8 mouse cellular contexts compared by ENCODE assay signal in genomic region chr13:74770480-74770879, GRCm38 (mm10). TPM values are rescaled to one million over a fixed set of nuclear protein-coding genes. Genes with fewer than 3 reads are reported as not detected.
A peak's percentile ranks its signal among the peaks of the same experiment; 100 is the strongest.
DNase-seq lines count a peak whose midpoint lies in the region; ATAC-seq and TF ChIP-seq lines count a peak whose summit lies in the region.

No protein-coding gene starts in this region.

- 0% methylated on average over 21 of the region's 21 CpGs for WGBS in forebrain, embryonic 16.5 days
- under 1% methylated on average over 21 of the region's 21 CpGs for WGBS in lung, embryonic 14.5 days
- WGBS in olfactory bulb, adult 2 months = 0% methylated on average over 21 of the region's 21 CpGs
- under 1% methylated on average over 21 of the region's 21 CpGs for WGBS in thymus, adult 2 months

- peak; percentile 78 for DNase-seq in G1E (ENCODE audit: low spot score)
- peak; percentile 73 to 81 for DNase-seq in cerebellum, adult 18-20 months
- DNase-seq in heart, postnatal 36 days = peak; percentile 88
- DNase-seq in layer of hippocampus, adult 2 months (ENCODE audit: low spot score in 2 of 2) = peak; percentile 13 to 49
- DNase-seq in lung, embryonic 14.5 days = peak; percentile 97
- DNase-seq in thymus, adult 2 months = peak; percentile 91

- peak overlapping the region; percentile 45 for H3K9ac ChIP-seq in forebrain, embryonic 16.5 days (replicated peaks; ENCODE audit: low read depth, low read length)
- peak overlapping the region; percentile 62 for H3K9ac ChIP-seq in lung, embryonic 14.5 days

- no peaks in the 10 kb centered on the region for H3K9me3 ChIP-seq in G1E (replicated peaks)
- H3K9me3 ChIP-seq in forebrain, embryonic 16.5 days (ENCODE audit: control insufficient read depth, low read length) = no peaks in the 10 kb centered on the region
- H3K9me3 ChIP-seq in lung, embryonic 14.5 days (ENCODE audit: low read depth, low read length) = no peaks in the 10 kb centered on the region

- H3K27me3 ChIP-seq in G1E (ENCODE audit: insufficient read depth, low read length) = no peaks in the 10 kb centered on the region
- no peaks in the 10 kb centered on the region for H3K27me3 ChIP-seq in forebrain, embryonic 16.5 days (replicated peaks; ENCODE audit: control insufficient read depth, insufficient read depth, low read length)
- no peaks in the 10 kb centered on the region for H3K27me3 ChIP-seq in lung, embryonic 14.5 days (ENCODE audit: insufficient read depth, low read length)
- H3K27me3 ChIP-seq in thymus, adult 2 months (ENCODE audit: control insufficient read depth, insufficient read depth, low read length) = no peaks in the 10 kb centered on the region

- peaks cover 3% of the 10 kb centered on the region for H3K36me3 ChIP-seq in G1E (replicated peaks)
- no peaks in the 10 kb centered on the region for H3K36me3 ChIP-seq in forebrain, embryonic 16.5 days (ENCODE audit: control insufficient read depth, insufficient read depth)
- no peaks in the 10 kb centered on the region for H3K36me3 ChIP-seq in lung, embryonic 14.5 days (ENCODE audit: insufficient read depth)
- no peaks in the 10 kb centered on the region for H3K36me3 ChIP-seq in thymus, adult 2 months (ENCODE audit: control insufficient read depth, insufficient read depth, low read length)

- peaks cover 5% of the 10 kb centered on the region for H3K4me1 ChIP-seq in G1E (ENCODE audit: insufficient read depth, low read depth, low read length)
- H3K4me1 ChIP-seq in forebrain, embryonic 16.5 days (replicated peaks; ENCODE audit: control insufficient read depth, insufficient read depth, low read length) = peaks cover 3% of the 10 kb centered on the region; the same call in 1 of the 2 replicates
- no peaks in the 10 kb centered on the region for H3K4me1 ChIP-seq in lung, embryonic 14.5 days (ENCODE audit: insufficient read depth)
- no peaks in the 10 kb centered on the region for H3K4me1 ChIP-seq in olfactory bulb, adult 2 months (ENCODE audit: control insufficient read depth, insufficient read depth, low read length)
- H3K4me1 ChIP-seq in thymus, adult 2 months (replicated peaks; ENCODE audit: control insufficient read depth, insufficient read depth, low read length) = no peaks in the 10 kb centered on the region

- TF ChIP-seq CTCF in G1E (IDR thresholded peaks at IDR 0.05; ENCODE audit: low read depth, low read length) = no peak
- peak; percentile 69 for TF ChIP-seq CTCF in layer of hippocampus, adult 2 months (conservative IDR thresholded peaks at IDR 0.05)
- peak; percentile 61 for TF ChIP-seq CTCF in lung, embryonic 14.5 days (IDR thresholded peaks at IDR 0.05; ENCODE audit: low read depth)
- no peak for TF ChIP-seq CTCF in olfactory bulb, adult 2 months (IDR thresholded peaks at IDR 0.05; ENCODE audit: insufficient read depth, low read depth, low read length)
- TF ChIP-seq CTCF in thymus, adult 2 months (IDR thresholded peaks at IDR 0.05; ENCODE audit: borderline replicate concordance, control insufficient read depth, extremely low read depth, insufficient read depth, low read length, poor library complexity) = 0 out of 2 replicates have a peak, but pooled peaks have one; percentile 42

- no peak overlapping the region for H3K27ac ChIP-seq in forebrain, embryonic 16.5 days (ENCODE audit: low read length)
- H3K27ac ChIP-seq in layer of hippocampus, adult 2 months = peak overlapping the region; percentile 36
- H3K27ac ChIP-seq in lung, embryonic 14.5 days (ENCODE audit: low read depth) = peak overlapping the region; percentile 93
- no peak overlapping the region for H3K27ac ChIP-seq in olfactory bulb, adult 2 months (ENCODE audit: insufficient read depth, low read depth, low read length)
- H3K27ac ChIP-seq in thymus, adult 2 months (ENCODE audit: control insufficient read depth, insufficient read depth, low read length) = peak overlapping the region; percentile 79

- intact Hi-C loops in heart, postnatal 36 days (cut with DNase I) = loop anchor here (2.0 kb wide), 1 partner anchor 38 kb away; the partner anchor contains the start of gene Cast

- peak overlapping the region; percentile 70 for H3K4me3 ChIP-seq in G1E (ENCODE audit: low read depth, low read length)
- H3K4me3 ChIP-seq in forebrain, embryonic 16.5 days (replicated peaks; ENCODE audit: low read length) = peak overlapping the region; percentile 45
- H3K4me3 ChIP-seq in layer of hippocampus, adult 2 months = peak overlapping the region; percentile 60
- H3K4me3 ChIP-seq in lung, embryonic 14.5 days (ENCODE audit: low read depth, low read length) = peak overlapping the region; percentile 52
- peak overlapping the region; percentile 44 for H3K4me3 ChIP-seq in olfactory bulb, adult 2 months (ENCODE audit: insufficient read depth, low read depth, low read length)
- peak overlapping the region; percentile 55 for H3K4me3 ChIP-seq in thymus, adult 2 months (ENCODE audit: control insufficient read depth, insufficient read depth, low read length)

- peak overlapping the region; percentile 81 for H3K4me2 ChIP-seq in forebrain, embryonic 16.5 days (ENCODE audit: low read length)
- peak overlapping the region; percentile 77 for H3K4me2 ChIP-seq in lung, embryonic 14.5 days

- ATAC-seq in G1E (ENCODE audit: extremely low read depth, insufficient number of reproducible peaks, low FRiP score, poor library complexity, severe bottlenecking) = peak; percentile 99
- peak; percentile 98 for ATAC-seq in forebrain, embryonic 16.5 days
- peak; percentile 100 for ATAC-seq in lung, embryonic 14.5 days (ENCODE audit: insufficient read depth)

- TF ChIP-seq POLR2A in olfactory bulb, adult 2 months (IDR thresholded peaks at IDR 0.05; ENCODE audit: insufficient read depth, low read depth, low read length) = no peak
- 0 out of 2 replicates have a peak, but pooled peaks have one; percentile 29 for TF ChIP-seq POLR2A in thymus, adult 2 months (IDR thresholded peaks at IDR 0.05; ENCODE audit: control insufficient read depth, extremely low read depth, insufficient read depth, low read length, poor library complexity)

RNA-seq across cellular contexts. Expression of gene Cast, which starts 38.1 kb away (rescaled TPM):
- total RNA-seq in G1E (2014; fragmentation: Nextera tagmentation) (34.9 and 40.6 TPM in 2 replicates), G1E (2017) (56.7 and 57.6 TPM in 2 replicates)
- 2.8 and 3.2 TPM in 2 replicates for polyA plus RNA-seq in G1E (2012)
- 6.4 and 7.5 TPM in 2 replicates for polyA plus RNA-seq in forebrain, embryonic 16.5 days (2015; fragmentation: Nextera tagmentation; extraction: Ambion mirVana)
- total RNA-seq in heart, postnatal 36 days (2021) = 100 to 1,000 TPM; 114 to 121 TPM
- total RNA-seq in layer of hippocampus, adult 2 months (2021) = 1 to 10 TPM; 6.6 to 7.1 TPM
- polyA plus RNA-seq in lung, embryonic 14.5 days (2014; fragmentation: Nextera tagmentation; extraction: Ambion mirVana) = 28.0 and 35.4 TPM in 2 replicates
- not detected in 2 replicates for polyA plus RNA-seq in olfactory bulb, adult 2 months (2012; ENCODE audit: insufficient read depth, insufficient read length, low replicate concordance, missing spikeins)
- polyA plus RNA-seq in thymus, adult 2 months (2012; rRNA removed) = 10.7 and 12.3 TPM in 2 replicates

Comparison
In these comparisons a context has a peak if more than half of its experiments do, and no peak if none do; other contexts are left out.
1. DNase-seq: peak in every context shown above with its lines; median percentile 97 in lung, embryonic 14.5 days; 91 in thymus, adult 2 months; 88 in heart, postnatal 36 days; 78 in G1E; 77 in cerebellum, adult 18-20 months; 31 in layer of hippocampus, adult 2 months.
2. CTCF ChIP-seq: peak in layer of hippocampus, adult 2 months (single experiment), lung, embryonic 14.5 days (single experiment) and thymus, adult 2 months (single experiment); none in G1E (single experiment) and olfactory bulb, adult 2 months (single experiment).
3. H3K27ac ChIP-seq: peak in layer of hippocampus, adult 2 months (single experiment), lung, embryonic 14.5 days (single experiment) and thymus, adult 2 months (single experiment); none in forebrain, embryonic 16.5 days (single experiment) and olfactory bulb, adult 2 months (single experiment).
4. Peak in every context shown above with its lines, with median percentiles within 50 percentile points of each other: ATAC-seq and H3K4me3 ChIP-seq.